Mouse (Mus musculus) liver, embryonic 14.5 days (tissue): ENCODE measurements around the gene Olfr320.

Source experiments
- CTCF ChIP-seq: IDR thresholded peaks from 2 replicates; pipeline ENCODE4 v1.5.1; 2016; ENCODE audit warnings: antibody characterized with exemption, low read depth, control low read depth
- EP300 ChIP-seq: IDR thresholded peaks from 2 replicates; pipeline ENCODE4 v1.6.1; 2016; ENCODE audit warnings: antibody characterized with exemption, low read depth

- TF ChIP-seq CTCF (no peak), EP300 (no peak)
Observed at GRCm38 (mm10) chr11:58698862-58699261, 18.0 kb downstream of the Olfr320 start, which contains the start of gene Olfr319.
